Mouse (Mus musculus) heart, postnatal 0 days (tissue): ENCODE results near the gene Raly.

ENCODE experiments used
- CTCF ChIP-seq: IDR thresholded peaks from 2 replicates; pipeline ENCODE4 v1.5.1; 2016; ENCODE audit warnings: antibody characterized with exemption, control low read depth, low read depth
- EP300 ChIP-seq: IDR thresholded peaks from 2 replicates; pipeline ENCODE4 v1.6.1; 2016; ENCODE audit warnings: antibody characterized with exemption, low read depth

- TF ChIP-seq CTCF (no peak), EP300 (peak; percentile 64; the same call in 1 of the 2 replicates)
These were observed at the start of gene Raly, which contains the start of gene a for GRCm38 (mm10) chr2:154790656-154791483.
